Mouse (Mus musculus) spleen, adult 2 months (tissue): ENCODE results near the gene Olfr1404.

Experiments used
- CTCF ChIP-seq: fragments of 200-500 bp; IDR thresholded peaks from 2 replicates; pipeline ENCODE4 v1.5.1; 2011; ENCODE audit warnings: mild to moderate bottlenecking, inconsistent platforms; ENCODE audit not compliant: insufficient read depth, insufficient read length, insufficient replicate concordance; ENCODE audit errors: extremely low read depth
- POLR2A ChIP-seq: fragments of 200-500 bp; IDR thresholded peaks from 2 replicates; pipeline ENCODE4 v1.6.1; 2011; ENCODE audit warnings: low read depth, low read length, inconsistent platforms

GRCm38 (mm10) chr1:173227081-173227480 lies 14.9 kb downstream of the Olfr1404 start, which contains the start of gene Fcer1a:
- TF ChIP-seq CTCF (no peak), POLR2A (no peak)
